Mouse (Mus musculus) spleen, postnatal 14 days (tissue): Measurements from ENCODE around the gene Scgb1b27.
"Not testable (repeated sequence)": the region's sequence is repeated elsewhere in the genome, so short reads cannot be mapped to it uniquely, and the experiment has no call there.

Experiments
- DNase-seq, 2 experiments: peaks; one replicate each; pipeline ENCODE4 v3.0.0; 2021 to 2022; ENCODE audit warnings: low spot score in 2 of 2

Gene Scgb1b27

GRCm38 (mm10) chr7:34021183-34021582 lies at the start of gene Scgb1b27:
TSS of gene Scgb1b27 (plus strand) at chr7:34021483.
- not testable (repeated sequence) for DNase-seq

GRCm38 (mm10) chr7:33982281-33982680 lies 39.0 kb upstream of the Scgb1b27 start:
- peak in 1 of 2 experiments; percentile 3 for DNase-seq

- DNase-seq = no peak
These were observed 7.4 kb upstream of the Scgb1b27 start, which contains the start of gene Scgb2b27 for GRCm38 (mm10) chr7:34013842-34014241. TSS of gene Scgb2b27 (minus strand) at chr7:34013942.

GRCm38 (mm10) chr7:34025641-34026040 lies 4.4 kb downstream of the Scgb1b27 start:
- DNase-seq = no peak

GRCm38 (mm10) chr7:34027202-34027601 lies 5.9 kb downstream of the Scgb1b27 start:
- DNase-seq = not testable (repeated sequence)

- DNase-seq = no peak
These were observed 8.7 kb downstream of the Scgb1b27 start for GRCm38 (mm10) chr7:34030026-34030425.

GRCm38 (mm10) chr7:34034579-34034978 lies 13.3 kb downstream of the Scgb1b27 start:
- DNase-seq = not testable (repeated sequence)

- not testable (repeated sequence) for DNase-seq
These were observed 15.0 kb downstream of the Scgb1b27 start for GRCm38 (mm10) chr7:34036076-34036815.

GRCm38 (mm10) chr7:34068132-34068531 lies 46.8 kb downstream of the Scgb1b27 start:
- DNase-seq = not testable (repeated sequence)
